Mouse (Mus musculus) macrophage (primary cell): ENCODE results near the gene Sema5b. TPM values are rescaled to one million over a fixed set of nuclear protein-coding genes. Genes with fewer than 3 reads are reported as not detected.

ENCODE experiments used
- H3K27ac ChIP-seq: fragments of 350-480 bp; formaldehyde crosslinking; 2 replicates; pipeline ENCODE4 v1.9.0; 2021
- H3K36me3 ChIP-seq: fragments of 350-480 bp; formaldehyde crosslinking; 2 replicates; pipeline ENCODE4 v1.9.0; 2021; ENCODE audit errors: inconsistent target
- H3K4me3 ChIP-seq: fragments of 350-480 bp; formaldehyde crosslinking; 2 replicates; pipeline ENCODE4 v1.9.0; 2021; ENCODE audit errors: inconsistent target
- H3K79me2 ChIP-seq: fragments of 350-480 bp; formaldehyde crosslinking; 2 replicates; pipeline ENCODE4 v1.9.0; 2021; ENCODE audit errors: inconsistent target
- WGBS: methylation state at CpG from one replicate; pipeline ENCODE4 v1.1.7; 2026; ENCODE audit warnings: inconsistent platforms; ENCODE audit not compliant: missing documents; 5-methylcytosine and 5-hydroxymethylcytosine counted together
- polyA plus RNA-seq: library from polyadenylated mRNA; stranded (reverse); fragments of 250-400 nt; gene quantifications from 3 replicates; pipeline ENCODE4 v1.2.4, GENCODE M21; 2018; ENCODE audit warnings: inconsistent platforms

Gene Sema5b
- polyA plus RNA-seq, 1 experiment from 2014 or later: not detected

DNA sequence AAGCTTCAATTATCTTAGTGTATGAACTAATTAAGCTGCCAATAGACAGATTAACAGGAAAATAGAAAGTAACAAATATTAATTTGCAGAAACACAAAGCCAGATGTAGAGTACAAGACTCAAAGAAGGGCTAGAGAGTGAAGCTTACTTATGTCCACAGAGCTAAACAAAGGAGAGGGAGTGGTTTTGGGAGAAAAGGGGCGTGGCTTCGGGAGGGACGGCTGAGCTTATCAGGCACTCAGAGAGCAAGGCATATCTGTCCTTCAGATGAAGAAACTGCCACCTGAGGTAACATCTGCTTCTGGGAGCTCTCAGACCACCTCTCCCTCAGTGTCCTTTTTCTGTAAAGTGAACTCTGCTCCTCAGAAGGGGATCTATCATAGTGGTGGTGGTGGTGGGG is 137.5 kb downstream of the Sema5b start:
- Histone ChIP-seq H3K79me2 (no peaks in the 10 kb centered on the region), H3K4me3 (no peak overlapping the region), H3K27ac (no peak overlapping the region), H3K36me3 (no peaks in the 10 kb centered on the region)
- 38% methylated on average over 3 of the region's 3 CpGs for WGBS

DNA sequence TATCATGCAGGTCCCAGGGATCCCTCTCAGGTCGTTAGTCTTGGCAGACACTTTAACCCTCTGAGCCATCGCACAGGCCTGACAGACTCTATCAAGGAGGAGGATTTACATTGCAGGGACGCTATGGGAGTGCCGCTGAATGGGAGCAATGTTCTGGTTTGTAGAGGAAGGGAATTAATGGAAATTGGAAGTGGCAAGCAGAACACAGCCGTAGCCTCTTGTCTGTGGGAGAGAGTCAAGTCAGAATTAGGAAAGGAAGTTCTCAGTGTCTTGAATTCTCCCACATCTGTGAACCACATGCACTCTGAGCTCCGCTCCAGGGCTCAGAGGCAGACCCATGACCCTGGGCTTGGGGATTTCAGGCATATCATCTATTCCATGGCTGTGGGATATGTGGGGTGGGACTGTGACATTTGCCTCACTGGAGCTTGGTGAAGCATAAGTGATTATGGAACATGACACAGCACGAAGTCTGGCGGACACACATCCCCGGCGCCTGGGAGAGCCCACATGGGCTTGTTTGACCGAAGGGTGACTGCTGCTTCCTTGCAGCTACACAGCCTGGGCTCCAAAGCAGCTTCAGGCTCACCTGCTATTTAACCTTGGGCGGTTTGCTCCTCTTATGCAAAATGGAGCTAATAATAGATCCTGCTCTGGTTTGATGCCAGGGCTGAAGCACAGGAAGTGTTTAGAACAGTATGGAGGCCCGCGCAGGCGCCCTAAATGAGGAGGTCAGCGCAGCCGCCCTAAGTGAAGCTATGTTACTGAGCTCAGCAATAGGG is 140.6 kb downstream of the Sema5b start:
- Histone ChIP-seq H3K79me2 (no peaks in the 10 kb centered on the region), H3K27ac (no peak overlapping the region), H3K36me3 (no peaks in the 10 kb centered on the region), H3K4me3 (no peak overlapping the region)
- 80% methylated on average over 17 of the region's 17 CpGs for WGBS

GRCm38 (mm10) chr16:35685027-35685426 is 144.1 kb downstream of the Sema5b start:
- no peaks in the 10 kb centered on the region for H3K36me3 ChIP-seq
- H3K4me3 ChIP-seq: no peak overlapping the region
- H3K27ac ChIP-seq: no peak overlapping the region
- 90% methylated on average over 13 of the region's 13 CpGs for WGBS
- no peaks in the 10 kb centered on the region for H3K79me2 ChIP-seq

- H3K4me3 ChIP-seq: no peak overlapping the region
- H3K27ac ChIP-seq: no peak overlapping the region
- WGBS: 93% methylated on average over 7 of the region's 7 CpGs
- H3K79me2 ChIP-seq: no peaks in the 10 kb centered on the region
- no peaks in the 10 kb centered on the region for H3K36me3 ChIP-seq
Observed at GRCm38 (mm10) chr16:35686491-35686890, 145.5 kb downstream of the Sema5b start.

- no peaks in the 10 kb centered on the region for H3K79me2 ChIP-seq
- H3K36me3 ChIP-seq: peaks cover 10% of the 10 kb centered on the region; the same call in 1 of the 2 replicates
- 87% methylated on average over 3 of the region's 7 CpGs for WGBS
- no peak overlapping the region for H3K27ac ChIP-seq
- no peak overlapping the region for H3K4me3 ChIP-seq
Observed at GRCm38 (mm10) chr16:35691606-35692005, 150.7 kb downstream of the Sema5b start.

- Histone ChIP-seq H3K4me3 (no peak overlapping the region), H3K79me2 (no peaks in the 10 kb centered on the region), H3K27ac (no peak overlapping the region), H3K36me3 (peaks cover 23% of the 10 kb centered on the region)
- 95% methylated on average over 13 of the region's 13 CpGs for WGBS
Observed at GRCm38 (mm10) chr16:35694250-35694846, 153.4 kb downstream of the Sema5b start.

- no peak overlapping the region for H3K4me3 ChIP-seq
- H3K79me2 ChIP-seq: no peaks in the 10 kb centered on the region
- H3K36me3 ChIP-seq: peaks cover 23% of the 10 kb centered on the region
- WGBS: 18% methylated on average over 1 of the region's 2 CpGs
- H3K27ac ChIP-seq: no peak overlapping the region
Observed at GRCm38 (mm10) chr16:35696103-35696502, 155.2 kb downstream of the Sema5b start.

GRCm38 (mm10) chr16:35701823-35702222 is 160.9 kb downstream of the Sema5b start:
- Histone ChIP-seq H3K27ac (no peak overlapping the region), H3K36me3 (peaks cover 35% of the 10 kb centered on the region), H3K4me3 (no peak overlapping the region), H3K79me2 (no peaks in the 10 kb centered on the region)
- WGBS: 94% methylated on average over 11 of the region's 11 CpGs

- Histone ChIP-seq H3K27ac (no peak overlapping the region), H3K79me2 (no peaks in the 10 kb centered on the region), H3K36me3 (peaks cover 22% of the 10 kb centered on the region; the same call in 1 of the 2 replicates), H3K4me3 (no peak overlapping the region)
- 97% methylated on average over 16 of the region's 16 CpGs for WGBS
Observed at GRCm38 (mm10) chr16:35703763-35704679, 163.1 kb downstream of the Sema5b start.

DNA sequence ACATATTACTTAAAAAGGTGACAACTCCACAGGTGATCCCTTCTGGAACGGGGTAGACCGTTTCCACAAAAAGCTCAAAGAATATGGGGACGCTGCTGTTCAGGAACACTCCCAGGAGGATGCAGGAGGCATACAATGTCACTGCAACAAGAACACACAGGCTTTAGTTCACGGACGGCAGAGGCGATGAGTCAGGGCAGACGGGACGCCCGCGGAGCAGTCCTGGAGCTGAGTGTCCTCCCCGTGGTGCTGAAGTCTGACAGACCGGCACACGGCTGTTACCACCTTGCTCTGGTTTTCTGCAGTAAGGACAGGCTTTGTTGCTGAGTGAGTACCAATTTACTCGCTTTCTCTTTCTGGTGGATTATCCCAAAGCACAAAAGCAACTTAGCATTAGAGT is 163.9 kb downstream of the Sema5b start:
- WGBS: 93% methylated on average over 14 of the region's 14 CpGs
- H3K79me2 ChIP-seq: no peaks in the 10 kb centered on the region
- H3K36me3 ChIP-seq: peaks cover 22% of the 10 kb centered on the region; the same call in 1 of the 2 replicates
- no peak overlapping the region for H3K27ac ChIP-seq
- no peak overlapping the region for H3K4me3 ChIP-seq

GRCm38 (mm10) chr16:35707004-35707403 is 166.1 kb downstream of the Sema5b start:
- Histone ChIP-seq H3K79me2 (no peaks in the 10 kb centered on the region), H3K27ac (no peak overlapping the region), H3K36me3 (peaks cover 22% of the 10 kb centered on the region; the same call in 1 of the 2 replicates), H3K4me3 (no peak overlapping the region)
- WGBS: 93% methylated on average over 5 of the region's 5 CpGs

DNA sequence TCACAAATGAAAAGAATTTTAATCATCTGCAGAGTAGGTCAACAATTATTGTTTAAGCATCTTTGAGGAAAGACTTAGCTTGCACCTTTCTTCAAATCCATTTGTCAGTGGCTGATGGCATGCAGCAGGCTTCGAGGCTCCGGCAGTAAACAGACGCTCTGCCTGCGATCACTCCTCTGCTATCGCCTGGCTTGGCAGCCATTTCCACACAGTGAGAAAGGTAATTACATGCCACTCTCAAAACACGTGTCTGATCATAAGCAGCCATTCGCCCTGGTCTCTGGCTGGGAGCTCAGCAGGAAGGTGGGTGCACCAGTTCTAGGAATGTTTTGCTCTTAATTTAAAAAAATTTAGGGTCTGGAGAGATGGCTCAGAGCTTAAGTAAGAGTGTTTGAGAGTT is 170.1 kb downstream of the Sema5b start:
- no peak overlapping the region for H3K4me3 ChIP-seq
- no peaks in the 10 kb centered on the region for H3K79me2 ChIP-seq
- H3K36me3 ChIP-seq: no peaks in the 10 kb centered on the region; the same call in none of the 2 replicates
- no peak overlapping the region for H3K27ac ChIP-seq
- 94% methylated on average over 7 of the region's 7 CpGs for WGBS

DNA sequence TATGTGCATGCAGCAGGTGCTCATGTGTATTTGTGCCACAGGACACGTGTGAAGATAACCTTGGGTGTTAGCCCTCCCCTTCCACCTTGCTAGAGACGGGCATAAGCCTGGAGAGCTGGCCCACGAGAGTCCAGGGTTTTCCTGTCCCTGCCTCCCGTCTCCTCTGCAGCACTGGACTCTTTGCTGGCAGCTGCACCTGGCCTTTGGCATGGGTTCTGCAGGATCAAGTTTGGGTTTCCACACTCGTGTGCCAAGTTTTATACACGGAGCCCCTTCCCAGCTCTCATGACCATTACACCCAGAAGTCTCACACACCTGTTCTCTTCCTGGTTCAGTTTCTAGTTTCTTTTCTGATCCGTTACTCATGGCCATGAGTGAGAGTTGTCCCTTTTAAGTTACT is 172.7 kb downstream of the Sema5b start:
- no peaks in the 10 kb centered on the region for H3K79me2 ChIP-seq
- WGBS: 94% methylated on average over 7 of the region's 7 CpGs
- no peak overlapping the region for H3K27ac ChIP-seq
- H3K36me3 ChIP-seq: peaks cover 13% of the 10 kb centered on the region
- H3K4me3 ChIP-seq: no peak overlapping the region
